Mouse (Mus musculus) cerebellum, adult 9-10 months (tissue): Measurements from ENCODE around the gene Rora.

Source experiments
- DNase-seq: peaks from one replicate; pipeline ENCODE4 v3.0.0; 2022

Gene Rora

GRCm38 (mm10) chr9:69372871-69373270 is 719.3 kb downstream of the Rora start:
- no peak for DNase-seq

DNA sequence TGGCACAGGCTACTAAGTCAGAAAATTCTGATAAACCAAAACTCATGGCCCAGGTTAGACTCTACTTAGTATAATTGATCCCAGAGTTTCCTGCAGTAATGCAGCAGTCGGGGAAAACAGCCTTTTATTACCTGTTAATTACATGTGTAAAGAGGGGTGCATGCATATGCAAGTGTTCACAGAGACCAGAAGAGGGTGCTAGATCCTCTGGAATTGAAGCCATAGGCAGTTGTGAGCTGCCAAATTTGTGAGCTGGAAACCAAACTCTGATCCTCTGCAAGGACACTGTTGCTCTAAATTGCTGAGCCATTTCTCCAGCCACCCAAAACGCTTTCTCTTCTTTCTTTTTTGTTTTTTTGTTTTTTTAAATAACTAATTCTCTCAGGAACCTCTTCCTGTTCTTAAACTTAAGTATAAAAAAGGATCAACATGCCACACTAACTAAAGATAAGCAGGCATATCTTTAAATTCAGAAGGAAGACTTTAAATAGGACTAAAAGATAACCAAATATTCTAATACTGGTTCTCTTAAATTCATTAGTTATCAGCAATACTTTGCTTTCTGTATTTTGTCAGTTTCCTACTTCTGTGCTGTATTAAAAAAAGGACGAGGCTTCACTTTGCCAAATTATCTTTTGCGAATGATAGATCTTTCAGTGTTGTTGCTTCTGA is 723.5 kb downstream of the Rora start:
- no peak for DNase-seq

DNA sequence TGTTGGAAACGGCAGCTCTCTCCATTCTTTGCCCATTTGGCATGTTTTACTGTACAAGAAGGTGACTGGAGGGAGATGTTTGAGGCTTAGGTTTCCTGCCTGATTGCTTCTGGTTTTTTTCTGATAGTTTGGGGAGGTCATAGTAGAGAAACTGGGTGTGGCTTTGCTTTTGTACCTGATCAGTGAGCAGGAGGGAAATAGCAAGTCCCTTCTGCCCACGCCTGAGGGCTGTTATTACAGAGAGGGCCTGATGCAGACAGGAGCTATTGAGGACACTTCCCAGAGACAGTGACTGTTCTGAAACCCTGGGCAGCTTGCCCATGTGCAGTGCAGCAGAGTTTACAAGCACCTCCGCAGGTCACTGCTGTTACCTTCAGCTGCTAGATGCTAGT is 724.1 kb downstream of the Rora start:
- no peak for DNase-seq

GRCm38 (mm10) chr9:69380546-69380945 is 727.0 kb downstream of the Rora start:
- DNase-seq = no peak

GRCm38 (mm10) chr9:69381741-69382140 is 728.2 kb downstream of the Rora start:
- no peak for DNase-seq

- DNase-seq = no peak
Measured at GRCm38 (mm10) chr9:69384475-69384874, 730.9 kb downstream of the Rora start.

DNA sequence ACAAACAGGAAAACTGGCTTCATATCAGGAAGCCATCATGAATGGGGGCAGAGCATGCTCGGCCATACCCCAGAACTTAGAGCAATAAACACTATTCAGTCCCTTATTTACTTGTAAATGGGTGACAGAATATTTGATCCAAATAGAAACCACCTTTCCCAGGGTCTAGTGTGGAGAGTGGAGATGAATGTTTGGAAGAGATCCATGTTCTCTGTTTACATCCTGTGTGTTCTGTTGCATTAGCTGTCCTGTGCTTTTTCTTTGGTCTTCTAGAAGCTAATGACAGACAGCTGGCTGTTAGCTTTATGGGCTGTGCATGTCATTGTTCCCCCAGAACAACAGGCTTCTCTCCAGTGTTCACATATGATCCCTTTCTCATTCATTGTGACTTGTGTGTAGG is 731.3 kb downstream of the Rora start:
- DNase-seq = no peak

DNA sequence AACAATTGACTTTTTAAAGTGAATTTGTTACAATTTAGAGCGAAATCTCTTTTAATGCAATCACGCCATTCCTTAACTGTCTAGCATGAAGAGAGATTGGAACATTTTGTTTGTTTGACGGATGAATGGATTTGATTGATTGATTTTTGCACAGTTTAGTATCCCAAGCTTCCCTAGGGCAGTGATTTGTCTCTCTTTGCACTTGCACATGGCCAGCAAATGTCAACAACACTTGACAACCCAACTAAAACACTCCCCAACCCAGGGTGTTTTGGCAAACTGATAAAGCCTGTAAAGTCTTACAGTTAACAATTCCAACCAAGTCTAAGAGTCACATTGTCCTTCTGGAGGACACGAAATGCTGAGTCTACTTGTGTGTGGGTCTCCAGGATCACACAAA is 733.7 kb downstream of the Rora start:
- no peak for DNase-seq

DNA sequence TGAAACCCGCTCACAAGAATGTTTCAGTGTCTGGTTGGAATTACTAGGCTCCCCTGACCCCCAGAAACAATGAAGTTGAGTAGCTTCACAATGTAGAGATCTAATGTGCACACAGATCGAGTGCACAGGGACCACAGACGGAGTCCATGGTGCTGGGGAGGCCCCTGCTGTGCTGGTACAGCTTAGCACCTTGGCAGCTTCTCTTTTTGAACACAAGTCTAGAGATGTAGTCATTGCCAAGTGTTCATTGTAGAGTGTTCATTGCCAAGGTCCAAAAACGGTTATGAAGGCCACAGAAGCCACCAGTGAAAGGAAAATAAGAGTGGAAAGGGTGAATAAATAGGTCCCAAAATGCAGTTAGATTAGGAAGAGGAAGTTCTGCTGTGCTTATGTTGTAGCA is 737.0 kb downstream of the Rora start:
- DNase-seq = peak; percentile 52

GRCm38 (mm10) chr9:69394234-69394633 is 740.6 kb downstream of the Rora start:
- DNase-seq = no peak

DNA sequence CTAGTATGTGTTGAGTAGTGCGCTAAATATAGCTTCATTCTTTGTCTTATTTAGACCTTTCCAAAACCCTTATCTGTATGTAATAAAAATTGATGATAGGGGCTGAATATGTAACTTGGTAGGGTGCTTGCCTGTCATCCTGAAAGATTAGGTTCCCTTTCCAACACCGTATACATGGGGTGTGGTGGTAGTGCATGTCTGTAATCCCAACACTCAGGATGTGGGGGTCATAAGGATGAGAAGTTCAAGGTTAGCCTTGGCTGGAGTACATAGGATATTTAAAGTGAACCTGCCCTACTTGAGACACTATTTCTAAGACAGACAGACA is 743.8 kb downstream of the Rora start:
- DNase-seq = no peak

DNA sequence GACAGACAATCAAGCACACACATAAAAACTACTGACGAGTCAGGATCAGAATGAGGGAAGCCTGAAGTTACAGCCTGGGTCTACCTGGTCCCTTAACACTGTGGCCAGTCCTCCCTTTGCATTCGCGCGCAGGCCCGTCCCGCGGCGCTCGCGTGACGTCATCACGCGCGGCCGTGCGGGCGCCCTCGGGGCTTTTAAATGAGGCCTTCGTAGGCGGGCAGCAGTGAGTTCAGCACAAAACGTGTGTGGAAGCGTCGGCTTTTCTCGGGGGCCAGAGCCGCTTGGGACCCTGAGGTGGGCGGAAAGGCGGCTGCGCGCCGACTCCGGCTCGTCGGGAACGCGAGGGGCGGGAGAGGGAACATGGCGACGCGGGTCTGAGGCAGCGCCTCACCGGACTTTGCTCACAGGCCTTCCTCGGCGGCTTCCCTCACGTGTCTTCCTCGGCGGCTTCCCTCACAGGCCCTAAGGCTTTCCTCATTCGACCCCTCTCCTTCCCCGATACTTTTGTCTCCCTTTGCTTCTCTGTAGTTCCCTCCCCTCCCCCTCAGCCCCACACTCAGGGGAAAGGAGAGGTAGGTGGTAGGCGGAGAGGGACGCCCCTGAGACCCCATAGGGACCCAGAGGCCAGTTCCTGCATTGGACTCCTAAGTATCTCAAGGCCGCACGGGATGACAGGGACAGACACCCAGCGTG is 744.3 kb downstream of the Rora start, which contains the start of gene Ice2:
Ice2 (plus strand) TSS at position 147 of the 693 bp plus-strand sequence.
- DNase-seq = peak; percentile 79

GRCm38 (mm10) chr9:69398453-69398850 is 744.9 kb downstream of the Rora start:
- DNase-seq = no peak

DNA sequence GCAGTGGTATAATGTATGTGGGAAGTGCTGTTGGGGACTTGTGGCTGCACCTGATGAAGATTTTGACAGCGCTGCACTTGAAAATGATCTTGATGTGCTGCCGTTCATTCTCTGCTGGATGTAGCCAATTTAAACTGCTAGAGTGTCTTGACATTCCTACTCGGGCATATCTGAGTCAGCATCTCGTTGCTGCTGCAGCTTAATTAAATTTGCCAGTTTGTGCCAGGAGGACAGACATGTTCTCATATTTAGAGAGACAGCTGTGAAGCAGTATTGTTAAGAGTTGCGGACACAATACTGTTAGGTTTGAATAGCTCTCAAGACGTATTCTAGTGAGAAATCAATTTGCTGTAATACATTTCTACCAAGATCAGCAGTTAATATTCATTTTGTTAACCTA is 751.1 kb downstream of the Rora start:
- DNase-seq = no peak

GRCm38 (mm10) chr9:69419476-69419875 is 765.9 kb downstream of the Rora start:
- no peak for DNase-seq

- DNase-seq = no peak
Measured at GRCm38 (mm10) chr9:69430531-69430930, 776.9 kb downstream of the Rora start.

- no peak for DNase-seq
Measured at GRCm38 (mm10) chr9:69431863-69432555, 778.4 kb downstream of the Rora start.

DNA sequence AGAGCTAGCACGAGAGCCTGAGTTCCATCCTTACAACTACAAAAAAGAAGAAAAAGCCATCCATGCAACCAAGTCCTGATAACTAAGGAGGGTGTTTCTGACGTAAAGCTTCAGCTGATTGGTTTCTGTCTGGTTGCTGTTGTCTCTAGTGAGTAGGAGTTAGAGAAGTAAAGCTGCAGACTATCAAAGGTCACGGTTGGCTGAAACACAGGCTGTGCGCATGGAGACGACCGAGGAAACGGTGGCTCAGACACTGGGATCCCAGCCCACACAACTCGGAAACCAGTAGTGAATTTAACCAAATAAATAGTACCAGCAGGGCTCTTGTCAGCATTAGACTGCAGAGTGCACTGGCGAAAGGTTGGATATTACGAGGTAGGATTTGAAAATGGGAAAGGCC is 781.6 kb downstream of the Rora start:
- DNase-seq = no peak

DNA sequence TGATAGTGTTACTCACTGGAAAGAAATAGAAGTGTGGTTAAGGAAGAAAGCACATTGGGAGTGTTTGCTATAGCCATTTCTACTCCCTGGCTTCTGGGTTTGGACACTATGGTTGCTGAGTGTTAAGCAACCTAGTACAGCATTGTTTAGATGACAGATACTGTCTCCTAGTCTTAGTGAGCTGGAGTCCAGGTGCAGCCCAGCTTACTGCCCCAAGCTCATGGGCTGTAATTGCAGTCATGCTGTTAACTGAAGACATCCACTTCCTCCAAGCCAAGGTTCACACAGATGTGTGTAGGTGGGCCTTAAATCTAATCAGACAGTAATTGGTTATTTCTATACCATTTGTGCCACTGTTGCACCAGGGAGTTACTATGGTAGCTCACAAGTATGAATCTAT is 782.1 kb downstream of the Rora start:
- no peak for DNase-seq
